7 mouse cellular contexts compared by ENCODE assay signal in the genomic region with DNA sequence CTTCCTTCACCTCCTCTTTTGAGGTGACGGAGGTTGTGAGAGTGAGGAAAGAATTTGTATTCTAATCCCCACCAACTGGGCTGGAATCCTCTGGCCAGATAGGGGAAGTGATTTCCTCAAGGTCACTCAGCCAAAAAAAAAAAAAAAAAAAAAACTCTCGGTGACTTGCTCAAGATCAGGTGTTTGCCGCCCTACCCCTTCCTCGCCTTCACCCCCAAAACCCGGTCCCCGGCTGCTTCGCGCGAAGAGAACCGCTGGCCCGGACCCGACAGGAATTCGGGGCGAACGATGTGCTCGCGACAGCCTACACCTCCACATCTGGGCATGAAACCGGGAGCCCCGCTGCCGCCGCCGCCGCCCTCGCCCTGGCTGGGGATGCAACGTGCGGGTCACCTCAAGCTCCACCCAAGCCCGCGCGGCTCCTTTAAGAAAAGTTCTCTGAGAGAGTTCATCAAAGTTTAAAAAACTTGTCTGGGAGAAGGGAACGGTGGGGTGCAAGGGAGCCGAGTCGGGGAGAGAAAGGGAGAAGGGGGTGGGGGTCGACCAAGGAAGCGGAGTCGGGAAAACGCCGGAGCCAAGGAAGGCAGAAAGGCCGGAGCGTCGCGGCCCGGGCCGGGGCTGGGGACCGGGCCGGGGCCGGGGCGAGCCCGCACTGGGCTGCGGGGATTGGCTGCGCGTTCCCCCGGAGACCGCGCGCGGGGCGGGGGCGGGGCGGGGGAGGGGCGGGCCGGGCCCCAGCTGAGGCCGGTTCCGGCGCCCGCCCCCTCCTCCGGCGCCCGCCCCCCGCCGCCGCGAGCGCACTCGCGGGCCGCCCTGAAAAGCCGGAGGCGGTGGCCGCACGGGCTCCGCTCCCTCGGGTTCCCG. TPM values are rescaled to one million over a fixed set of nuclear protein-coding genes. Genes with fewer than 3 reads are reported as not detected.
DNase-seq lines count a peak whose midpoint lies in the region; ATAC-seq and TF ChIP-seq lines count a peak whose summit lies in the region.

No protein-coding gene starts in this region.

- no peak overlapping the region for H3K27ac ChIP-seq in bone marrow macrophage, adult 2 months (ENCODE audit: insufficient read depth, low read depth, low read length)
- peak overlapping the region; percentile 70 for H3K27ac ChIP-seq in intestine, embryonic 16.5 days (ENCODE audit: low read length)
- no peak overlapping the region; the same call in 1 of the 2 replicates for H3K27ac ChIP-seq in neural tube, embryonic 15.5 days (replicated peaks)

- DNase-seq in G1E (ENCODE audit: low spot score) = peak; percentile 27
- peak; percentile 40 to 56 for DNase-seq in lung, adult 18-20 months
- peak; percentile 33 for DNase-seq in urinary bladder, postnatal 25 days (ENCODE audit: low spot score)

- peak overlapping the region; percentile 76 for H3K9ac ChIP-seq in intestine, embryonic 16.5 days (ENCODE audit: low read depth, low read length)
- H3K9ac ChIP-seq in neural tube, embryonic 15.5 days (replicated peaks) = peak overlapping the region; percentile 51

- peaks cover 7% of the 10 kb centered on the region for H3K9me3 ChIP-seq in G1E (replicated peaks)
- H3K9me3 ChIP-seq in intestine, embryonic 16.5 days (ENCODE audit: control insufficient read depth, low read length) = no peaks in the 10 kb centered on the region
- no peaks in the 10 kb centered on the region for H3K9me3 ChIP-seq in neural tube, embryonic 15.5 days (replicated peaks)

- no peak for TF ChIP-seq CTCF in G1E (IDR thresholded peaks at IDR 0.05; ENCODE audit: low read depth, low read length)
- TF ChIP-seq CTCF in bone marrow macrophage, adult 2 months (IDR thresholded peaks at IDR 0.05; ENCODE audit: low read depth, low read length) = no peak

- H3K4me2 ChIP-seq in intestine, embryonic 16.5 days (ENCODE audit: low read depth, low read length) = peak overlapping the region; percentile 99
- peak overlapping the region; percentile 93 for H3K4me2 ChIP-seq in neural tube, embryonic 15.5 days

- under 1% methylated on average over 49 of the region's 83 CpGs for WGBS in intestine, embryonic 16.5 days
- under 1% methylated on average over 62 of the region's 83 CpGs for WGBS in neural tube, embryonic 15.5 days

- TF ChIP-seq POLR2A in bone marrow macrophage, adult 2 months (IDR thresholded peaks at IDR 0.05; ENCODE audit: borderline replicate concordance, low read depth, low read length) = no peak

- ATAC-seq in G1E (ENCODE audit: extremely low read depth, insufficient number of reproducible peaks, low FRiP score, poor library complexity, severe bottlenecking) = no peak
- peak; percentile 33 for ATAC-seq in granulocyte monocyte progenitor cell, adult 5-6 weeks (replicated peaks; ENCODE audit: poor library complexity, severe bottlenecking)
- peak; percentile 92 for ATAC-seq in intestine, embryonic 16.5 days
- peak; percentile 82 for ATAC-seq in neural tube, embryonic 15.5 days (ENCODE audit: low FRiP score)

- H3K4me1 ChIP-seq in G1E (ENCODE audit: insufficient read depth, low read depth, low read length) = peaks cover 20% of the 10 kb centered on the region
- no peaks in the 10 kb centered on the region for H3K4me1 ChIP-seq in bone marrow macrophage, adult 2 months (ENCODE audit: control insufficient read depth, insufficient read depth, low read length)
- peaks cover 14% of the 10 kb centered on the region for H3K4me1 ChIP-seq in intestine, embryonic 16.5 days (ENCODE audit: control insufficient read depth, insufficient read depth, low read length)
- H3K4me1 ChIP-seq in neural tube, embryonic 15.5 days = peaks cover 25% of the 10 kb centered on the region

- peak overlapping the region; percentile 67; the same call in 1 of the 2 replicates for H3K4me3 ChIP-seq in G1E (ENCODE audit: low read depth, low read length)
- peak overlapping the region; percentile 61 for H3K4me3 ChIP-seq in bone marrow macrophage, adult 2 months (ENCODE audit: insufficient read depth, low read length)
- H3K4me3 ChIP-seq in intestine, embryonic 16.5 days (ENCODE audit: low read length) = peak overlapping the region; percentile 79
- peak overlapping the region; percentile 56 for H3K4me3 ChIP-seq in neural tube, embryonic 15.5 days (replicated peaks)

- H3K27me3 ChIP-seq in G1E (ENCODE audit: insufficient read depth, low read length) = peaks cover 67% of the 10 kb centered on the region
- peaks cover 17% of the 10 kb centered on the region for H3K27me3 ChIP-seq in intestine, embryonic 16.5 days (replicated peaks; ENCODE audit: control insufficient read depth, insufficient read depth, low read length)
- peaks cover 48% of the 10 kb centered on the region for H3K27me3 ChIP-seq in neural tube, embryonic 15.5 days (replicated peaks)

- H3K36me3 ChIP-seq in G1E (replicated peaks) = no peaks in the 10 kb centered on the region
- no peaks in the 10 kb centered on the region for H3K36me3 ChIP-seq in intestine, embryonic 16.5 days (ENCODE audit: control insufficient read depth, insufficient read depth, low read length)
- H3K36me3 ChIP-seq in neural tube, embryonic 15.5 days = no peaks in the 10 kb centered on the region

RNA-seq across cellular contexts. Expression of a gene that starts 0.6 kb away (rescaled TPM):
- total RNA-seq in G1E (2014; fragmentation: Nextera tagmentation) = not detected in 2 replicates
- total RNA-seq in G1E (2017) = 0.33 and 0.81 TPM in 2 replicates
- 0.13 and 0.21 TPM in 2 replicates for polyA plus RNA-seq in G1E (2012)
- not detected in 2 replicates for polyA plus RNA-seq in bone marrow macrophage, adult 2 months (2012; ENCODE audit: insufficient read depth, insufficient read length, missing spikeins)
- total RNA-seq in granulocyte monocyte progenitor cell, adult 5-6 weeks (2014; fragmentation: Nextera tagmentation) = 7.5 TPM in 1 of 2 replicates, not detected in the other
- 0.67 TPM in 1 of 2 replicates, not detected in the other for total RNA-seq in granulocyte monocyte progenitor cell, adult 5-6 weeks (2017)
- polyA plus RNA-seq in intestine, embryonic 16.5 days (2015; fragmentation: Nextera tagmentation; extraction: Ambion mirVana) = 21.2 and 23.1 TPM in 2 replicates
- polyA plus RNA-seq in neural tube, embryonic 15.5 days (2015; fragmentation: Nextera tagmentation; extraction: Ambion mirVana) = 3.1 and 4.9 TPM in 2 replicates

RNA-seq across cellular contexts. Expression of a gene that starts 37.8 kb away (rescaled TPM):
- total RNA-seq in G1E (2014; fragmentation: Nextera tagmentation) (12.0 and 16.2 TPM in 2 replicates), G1E (2017) (39.3 and 43.0 TPM in 2 replicates)
- polyA plus RNA-seq in G1E (2012) = 85.7 and 118 TPM in 2 replicates
- 51.5 and 58.1 TPM in 2 replicates for polyA plus RNA-seq in bone marrow macrophage, adult 2 months (2012; ENCODE audit: insufficient read depth, insufficient read length, missing spikeins)
- 33.6 and 40.3 TPM in 2 replicates for total RNA-seq in granulocyte monocyte progenitor cell, adult 5-6 weeks (2014; fragmentation: Nextera tagmentation)
- 35.3 and 44.5 TPM in 2 replicates for total RNA-seq in granulocyte monocyte progenitor cell, adult 5-6 weeks (2017)
- polyA plus RNA-seq in intestine, embryonic 16.5 days (2015; fragmentation: Nextera tagmentation; extraction: Ambion mirVana) = 185 and 188 TPM in 2 replicates
- polyA plus RNA-seq in neural tube, embryonic 15.5 days (2015; fragmentation: Nextera tagmentation; extraction: Ambion mirVana) = 383 and 395 TPM in 2 replicates

RNA-seq across cellular contexts. Expression of a gene that starts 43.0 kb away (rescaled TPM):
- total RNA-seq in G1E (2014; fragmentation: Nextera tagmentation) (13.0 and 28.7 TPM in 2 replicates), G1E (2017) (9.1 and 10.9 TPM in 2 replicates)
- 6.9 and 7.1 TPM in 2 replicates for polyA plus RNA-seq in G1E (2012)
- polyA plus RNA-seq in bone marrow macrophage, adult 2 months (2012; ENCODE audit: insufficient read depth, insufficient read length, missing spikeins) = 3.8 and 4.4 TPM in 2 replicates
- 5.3 and 5.4 TPM in 2 replicates for total RNA-seq in granulocyte monocyte progenitor cell, adult 5-6 weeks (2014; fragmentation: Nextera tagmentation)
- total RNA-seq in granulocyte monocyte progenitor cell, adult 5-6 weeks (2017) = 8.7 and 13.2 TPM in 2 replicates
- polyA plus RNA-seq in intestine, embryonic 16.5 days (2015; fragmentation: Nextera tagmentation; extraction: Ambion mirVana) = 7.6 and 9.0 TPM in 2 replicates
- polyA plus RNA-seq in neural tube, embryonic 15.5 days (2015; fragmentation: Nextera tagmentation; extraction: Ambion mirVana) = 2.7 and 4.7 TPM in 2 replicates

RNA-seq across cellular contexts. Expression of a gene that starts 50.2 kb away (rescaled TPM):
- 23.0 and 26.9 TPM in 2 replicates for total RNA-seq in G1E (2014; fragmentation: Nextera tagmentation)
- 31.9 and 35.4 TPM in 2 replicates for total RNA-seq in G1E (2017)
- 11.5 and 16.8 TPM in 2 replicates for polyA plus RNA-seq in G1E (2012)
- 193 and 213 TPM in 2 replicates for polyA plus RNA-seq in bone marrow macrophage, adult 2 months (2012; ENCODE audit: insufficient read depth, insufficient read length, missing spikeins)
- total RNA-seq in granulocyte monocyte progenitor cell, adult 5-6 weeks (2014; fragmentation: Nextera tagmentation) = 15.4 and 20.2 TPM in 2 replicates
- 7.1 and 12.6 TPM in 2 replicates for total RNA-seq in granulocyte monocyte progenitor cell, adult 5-6 weeks (2017)
- polyA plus RNA-seq in intestine, embryonic 16.5 days (2015; fragmentation: Nextera tagmentation; extraction: Ambion mirVana) = 11.3 and 11.9 TPM in 2 replicates
- 5.0 and 7.7 TPM in 2 replicates for polyA plus RNA-seq in neural tube, embryonic 15.5 days (2015; fragmentation: Nextera tagmentation; extraction: Ambion mirVana)
